In genomic region chr12:51592888-51593228, GRCm38 (mm10) we compare ENCODE assay signal across 8 mouse cellular contexts. TPM values are rescaled to one million over a fixed set of nuclear protein-coding genes. Genes with fewer than 3 reads are reported as not detected.
DNase-seq lines count a peak whose midpoint lies in the region; ATAC-seq and TF ChIP-seq lines count a peak whose summit lies in the region.

No protein-coding gene starts in this region.

- intact Hi-C loops in gastrocnemius, postnatal 36 days (cut with DNase I), result no loop called here

- no peak overlapping the region for H3K27ac ChIP-seq in layer of hippocampus, adult 2 months
- H3K27ac ChIP-seq in cortical plate, adult 2 months (ENCODE audit: insufficient read depth, low read length), result no peak overlapping the region
- no peak overlapping the region for H3K27ac ChIP-seq in heart, postnatal 0 days (ENCODE audit: low read depth)

- no peaks in the 10 kb centered on the region for H3K4me1 ChIP-seq in cortical plate, adult 2 months (ENCODE audit: control insufficient read depth, insufficient read depth, low read length)
- H3K4me1 ChIP-seq in heart, postnatal 0 days (ENCODE audit: control insufficient read depth, insufficient read depth), result peaks cover 4% of the 10 kb centered on the region; the same call in 1 of the 2 replicates

- no peaks in the 10 kb centered on the region for H3K36me3 ChIP-seq in heart, postnatal 0 days (replicated peaks; ENCODE audit: control insufficient read depth, insufficient read depth, low read length)

- no peaks in the 10 kb centered on the region for H3K9me3 ChIP-seq in heart, postnatal 0 days (replicated peaks; ENCODE audit: control insufficient read depth, low read length)

- no peak for TF ChIP-seq CTCF in layer of hippocampus, adult 2 months (conservative IDR thresholded peaks at IDR 0.05)
- TF ChIP-seq CTCF in cortical plate, adult 2 months (IDR thresholded peaks at IDR 0.05; ENCODE audit: extremely low read depth, insufficient read depth, low read length), result no peak
- no peak for TF ChIP-seq CTCF in heart, postnatal 0 days (IDR thresholded peaks at IDR 0.05; ENCODE audit: low read depth)

- H3K4me3 ChIP-seq in layer of hippocampus, adult 2 months, result peak overlapping the region; percentile 52
- H3K4me3 ChIP-seq in cortical plate, adult 2 months (ENCODE audit: insufficient read depth, low read length), result peak overlapping the region; percentile 77; the same call in 1 of the 2 replicates
- H3K4me3 ChIP-seq in heart, postnatal 0 days (ENCODE audit: low read depth, low read length), result peak overlapping the region; percentile 63

- no peak overlapping the region for H3K9ac ChIP-seq in heart, postnatal 0 days (replicated peaks; ENCODE audit: low read depth, low read length)

- peaks cover 49% of the 10 kb centered on the region for H3K27me3 ChIP-seq in heart, postnatal 0 days (ENCODE audit: control insufficient read depth, insufficient read depth, low read length)

- TF ChIP-seq EP300 in heart, postnatal 0 days (IDR thresholded peaks at IDR 0.05; ENCODE audit: low read depth), result no peak

- ATAC-seq in heart, postnatal 0 days (ENCODE audit: insufficient read depth, low read depth), result no peak; the same call in 1 of the 2 replicates

- no peak for DNase-seq in layer of hippocampus, adult 2 months (ENCODE audit: low spot score in 2 of 2)
- DNase-seq in layer of hippocampus, adult 9-11 months, result no peak
- DNase-seq in heart, postnatal 0 days (ENCODE audit: low spot score), result no peak
- peak; percentile 43 for DNase-seq in mesoderm, embryonic 11.5 days (ENCODE audit: low read depth, low spot score)
- DNase-seq in urinary bladder, adult 2 months (ENCODE audit: low spot score), result no peak
- DNase-seq in gastrocnemius, postnatal 36 days, result no peak
- DNase-seq in layer of hippocampus, adult 8-10 months (ENCODE audit: low spot score in 2 of 2), result no peak

- under 1% methylated on average over 19 of the region's 21 CpGs for WGBS in heart, postnatal 0 days

- peak overlapping the region; percentile 96 for H3K4me2 ChIP-seq in heart, postnatal 0 days (ENCODE audit: low read depth, low read length)

- no peak for TF ChIP-seq POLR2A in cortical plate, adult 2 months (IDR thresholded peaks at IDR 0.05; ENCODE audit: extremely low read depth, insufficient read depth, low read length)

RNA-seq across cellular contexts. Expression of gene Coch, which starts 0.3 kb away (rescaled TPM):
- 1 to 10 TPM; 3.7 to 4.0 TPM for total RNA-seq in layer of hippocampus, adult 2 months (2021)
- 40.6 and 53.3 TPM in 2 replicates for polyA plus RNA-seq in cortical plate, adult 2 months (2012; rRNA removed)
- 1.1 and 5.5 TPM in 2 replicates for total RNA-seq in heart, postnatal 0 days (2014; rRNA removed; ENCODE audit: low replicate concordance)
- 0.84 and 0.90 TPM in 2 replicates for polyA plus RNA-seq in heart, postnatal 0 days (2015; fragmentation: Nextera tagmentation; extraction: Ambion mirVana)
- polyA plus RNA-seq in urinary bladder, adult 2 months (2012; rRNA removed), result 0.80 and 0.98 TPM in 2 replicates
- under 1 TPM in 1 of 2 experiments, not detected in 1; 0.18 TPM for total RNA-seq in gastrocnemius, postnatal 36 days (2021)
- total RNA-seq in layer of hippocampus, adult 8-10 months (2022), result 1 to 10 TPM; 3.5 to 4.7 (median 4.1) TPM
